Mouse (Mus musculus): ENCODE results near the gene Rfx8. TPM values are rescaled to one million over a fixed set of nuclear protein-coding genes. Genes with fewer than 3 reads are reported as not detected.
A peak's percentile ranks its signal among the peaks of the same experiment; 100 is the strongest.

The Rfx8 gene
- 0.15 and 0.39 TPM in 2 replicates for polyA plus RNA-seq (2014; fragmentation: Nextera tagmentation; extraction: Ambion mirVana)

DNA sequence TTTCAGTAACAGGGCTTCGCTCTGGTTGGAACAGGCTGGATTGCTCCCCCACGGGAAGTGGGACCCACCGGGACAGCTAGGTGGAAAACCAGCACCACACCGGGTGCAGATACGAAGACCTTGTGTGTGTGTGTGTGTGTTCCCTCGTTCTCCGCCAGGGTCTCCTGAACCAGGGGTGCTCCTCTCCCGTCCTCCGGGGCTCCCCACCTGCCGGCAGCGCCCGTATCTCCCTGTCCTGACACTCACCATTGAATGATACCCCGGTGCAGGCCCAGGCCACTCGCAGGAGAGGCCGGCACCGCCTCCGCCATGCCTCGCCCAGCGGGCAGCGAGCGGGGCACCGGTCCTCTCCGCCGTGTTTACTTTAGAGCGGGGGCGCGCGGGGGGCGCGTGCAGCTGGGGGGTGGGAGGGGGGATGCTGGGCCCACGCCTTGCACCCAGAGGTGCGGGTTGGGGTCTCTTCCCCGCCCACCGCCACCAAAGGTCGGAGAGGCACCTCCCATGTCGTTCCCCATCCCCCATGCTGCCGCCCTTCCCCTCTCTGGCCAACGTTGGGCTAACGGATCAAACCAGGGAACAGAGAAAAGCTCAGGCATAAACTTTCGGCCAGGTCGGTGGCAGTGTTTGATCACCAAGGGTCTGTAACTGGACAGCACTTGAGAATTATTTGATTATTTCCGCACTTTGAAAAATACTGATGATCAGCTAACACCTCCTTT, at the start of gene Rfx8:
Gene Rfx8 (minus strand): TSS at position 366 of the 719 bp plus-strand sequence.
- no peaks in the 10 kb centered on the region for H3K36me3 ChIP-seq (ENCODE audit: control insufficient read depth, insufficient read depth, low read length)
- H3K27me3 ChIP-seq (ENCODE audit: control insufficient read depth, insufficient read depth, low read length), result no peaks in the 10 kb centered on the region; the same call in 1 of the 2 replicates
- peaks cover 3% of the 10 kb centered on the region; the same call in 1 of the 2 replicates for H3K4me1 ChIP-seq (ENCODE audit: control insufficient read depth, insufficient read depth, low read length)
- peak within 1 kb of the TSS; percentile 78 for H3K4me2 ChIP-seq
- H3K4me3 ChIP-seq (ENCODE audit: low read depth, low read length), result peak within 1 kb of the TSS; percentile 53
- DNase-seq (ENCODE audit: low spot score, missing footprints), result peak; percentile 95
- peak within 1 kb of the TSS; percentile 81 for H3K9ac ChIP-seq (ENCODE audit: low read length)
- H3K9me3 ChIP-seq (ENCODE audit: control insufficient read depth, low read length), result no peaks in the 10 kb centered on the region
- WGBS, result 2% methylated on average over 41 of the region's 42 CpGs
- no peak within 1 kb of the TSS for H3K27ac ChIP-seq (ENCODE audit: low read depth, low read length)
- peak; percentile 81 for ATAC-seq (ENCODE audit: low FRiP score)

DNA sequence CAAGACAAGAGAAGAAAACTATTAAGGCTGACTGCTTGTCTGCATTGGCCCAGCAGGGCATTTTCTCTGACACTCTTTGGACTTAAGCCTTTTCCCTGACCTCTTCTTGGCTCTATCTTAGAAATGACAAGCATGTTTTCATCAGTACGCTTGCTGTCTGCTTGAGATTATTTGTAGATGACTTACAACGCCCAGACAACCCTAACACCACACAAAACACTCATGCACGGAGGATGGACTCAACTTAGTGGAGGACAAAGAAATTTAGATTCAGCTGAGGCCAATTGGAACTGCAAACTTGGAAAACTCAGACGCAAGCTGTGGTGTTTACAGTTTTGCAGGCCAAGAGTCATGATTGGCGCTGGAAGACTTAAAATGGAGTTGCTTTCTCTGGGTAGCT, 49.6 kb upstream of the Rfx8 start:
- no peaks in the 10 kb centered on the region for H3K36me3 ChIP-seq (ENCODE audit: control insufficient read depth, insufficient read depth, low read length)
- no peaks in the 10 kb centered on the region for H3K27me3 ChIP-seq (ENCODE audit: control insufficient read depth, insufficient read depth, low read length)
- H3K27ac ChIP-seq (ENCODE audit: low read depth, low read length), result no peak overlapping the region
- DNase-seq (ENCODE audit: low spot score, missing footprints), result no peak
- ATAC-seq (ENCODE audit: low FRiP score), result no peak
- no peak overlapping the region for H3K4me3 ChIP-seq (ENCODE audit: low read depth, low read length)
- no peak overlapping the region for H3K4me2 ChIP-seq
- 0 out of 2 replicates have a peak, but pooled peaks cover 3% of the 10 kb centered on the region for H3K4me1 ChIP-seq (ENCODE audit: control insufficient read depth, insufficient read depth, low read length)
- no peak overlapping the region for H3K9ac ChIP-seq (ENCODE audit: low read length)
- no peaks in the 10 kb centered on the region for H3K9me3 ChIP-seq (ENCODE audit: control insufficient read depth, low read length)
- WGBS, result 80% methylated on average over 5 of the region's 5 CpGs

DNA sequence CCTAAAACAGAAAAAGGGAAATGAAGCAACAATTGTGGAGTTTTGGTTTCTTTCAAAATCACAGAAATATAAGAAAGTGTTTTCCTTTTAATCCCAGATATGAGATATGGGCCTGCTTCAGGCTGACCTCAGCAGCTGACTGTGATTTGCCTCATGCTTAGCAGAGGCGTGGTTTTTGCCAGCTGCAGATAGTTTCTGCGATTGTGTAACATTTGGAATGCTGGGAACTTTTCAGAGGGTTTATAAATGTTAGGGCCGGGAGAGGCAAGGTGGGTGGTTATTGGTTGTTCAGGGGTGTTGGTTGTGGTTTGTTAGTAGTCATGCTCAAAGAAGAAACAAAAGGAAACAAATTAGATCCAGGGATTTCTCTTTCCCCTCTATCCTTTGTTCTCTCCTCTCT, 47.2 kb upstream of the Rfx8 start:
- Histone ChIP-seq H3K27ac (ENCODE audit: low read depth, low read length) (no peak overlapping the region), H3K9ac (ENCODE audit: low read length) (no peak overlapping the region), H3K27me3 (ENCODE audit: control insufficient read depth, insufficient read depth, low read length) (no peaks in the 10 kb centered on the region), H3K9me3 (ENCODE audit: control insufficient read depth, low read length) (no peaks in the 10 kb centered on the region), H3K4me3 (ENCODE audit: low read depth, low read length) (no peak overlapping the region), H3K4me2 (no peak overlapping the region), H3K4me1 (ENCODE audit: control insufficient read depth, insufficient read depth, low read length) (0 out of 2 replicates have a peak, but pooled peaks cover 3% of the 10 kb centered on the region), H3K36me3 (ENCODE audit: control insufficient read depth, insufficient read depth, low read length) (no peaks in the 10 kb centered on the region)
- 78% methylated on average over 3 of the region's 3 CpGs for WGBS
- ATAC-seq (ENCODE audit: low FRiP score) (no peak), DNase-seq (ENCODE audit: low spot score, missing footprints) (no peak)

DNA sequence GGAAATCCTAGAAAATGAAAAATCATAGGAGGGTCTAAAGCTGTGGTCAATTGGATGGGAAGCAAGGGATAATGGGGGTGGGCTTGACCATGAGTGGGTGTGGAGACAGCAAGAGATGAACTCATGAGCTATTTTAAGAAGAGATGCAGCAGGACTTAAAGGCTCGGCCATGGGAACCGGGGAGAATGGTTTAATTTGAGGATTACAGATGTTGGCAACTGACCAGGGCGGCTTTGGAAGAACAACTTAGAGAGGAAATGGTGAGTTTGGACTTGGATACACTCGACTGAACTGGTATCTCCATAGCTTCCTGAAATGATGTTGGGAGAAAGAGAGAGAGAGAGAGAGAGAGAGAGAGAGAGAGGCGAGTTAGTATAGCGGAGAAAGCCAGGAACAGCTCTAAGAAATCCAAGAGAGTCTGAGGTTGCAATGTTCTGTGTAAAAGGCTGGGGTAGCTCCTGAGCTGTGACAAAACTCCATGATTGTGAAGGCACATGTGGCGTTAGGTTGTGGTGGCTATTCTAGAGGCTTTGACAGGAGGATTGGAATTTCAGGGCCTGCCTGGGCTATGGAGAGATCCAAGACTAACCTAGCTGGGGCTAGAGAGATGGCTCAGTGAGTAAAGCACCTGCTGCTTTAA, 45.2 kb upstream of the Rfx8 start:
- H3K9me3 ChIP-seq (ENCODE audit: control insufficient read depth, low read length), result no peaks in the 10 kb centered on the region
- H3K4me2 ChIP-seq, result no peak overlapping the region
- H3K4me3 ChIP-seq (ENCODE audit: low read depth, low read length), result no peak overlapping the region
- H3K27ac ChIP-seq (ENCODE audit: low read depth, low read length), result no peak overlapping the region
- 86% methylated on average over 7 of the region's 7 CpGs for WGBS
- H3K27me3 ChIP-seq (ENCODE audit: control insufficient read depth, insufficient read depth, low read length), result no peaks in the 10 kb centered on the region
- no peak for ATAC-seq (ENCODE audit: low FRiP score)
- H3K36me3 ChIP-seq (ENCODE audit: control insufficient read depth, insufficient read depth, low read length), result no peaks in the 10 kb centered on the region
- no peak overlapping the region for H3K9ac ChIP-seq (ENCODE audit: low read length)
- no peak for DNase-seq (ENCODE audit: low spot score, missing footprints)
- peaks cover 7% of the 10 kb centered on the region for H3K4me1 ChIP-seq (ENCODE audit: control insufficient read depth, insufficient read depth, low read length)

DNA sequence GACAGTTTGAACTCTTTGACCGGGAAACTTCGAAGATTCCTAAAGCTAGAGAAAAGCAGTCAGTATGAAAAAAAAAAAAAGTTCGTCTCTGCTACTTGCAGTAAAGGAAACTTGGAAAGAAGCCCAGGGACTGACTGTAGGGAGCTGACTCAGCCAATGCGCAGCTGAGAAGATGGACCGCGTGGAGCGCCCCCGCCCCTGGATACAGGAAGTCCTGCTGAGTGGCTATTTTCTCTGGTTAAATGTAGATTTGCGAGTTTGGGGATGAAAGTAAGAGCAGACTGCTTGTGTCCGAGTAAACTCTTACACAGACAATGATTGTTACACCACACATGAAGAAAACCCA, 41.2 kb upstream of the Rfx8 start:
- no peaks in the 10 kb centered on the region for H3K27me3 ChIP-seq (ENCODE audit: control insufficient read depth, insufficient read depth, low read length)
- H3K4me2 ChIP-seq, result peak overlapping the region; percentile 33
- H3K4me1 ChIP-seq (ENCODE audit: control insufficient read depth, insufficient read depth, low read length), result peaks cover 7% of the 10 kb centered on the region
- H3K9me3 ChIP-seq (ENCODE audit: control insufficient read depth, low read length), result no peaks in the 10 kb centered on the region
- H3K27ac ChIP-seq (ENCODE audit: low read depth, low read length), result no peak overlapping the region
- ATAC-seq (ENCODE audit: low FRiP score) (no peak), DNase-seq (ENCODE audit: low spot score, missing footprints) (no peak)
- whole genome bisulfite sequencing, result 6% methylated on average over 10 of the region's 10 CpGs
- no peak overlapping the region for H3K4me3 ChIP-seq (ENCODE audit: low read depth, low read length)
- no peaks in the 10 kb centered on the region for H3K36me3 ChIP-seq (ENCODE audit: control insufficient read depth, insufficient read depth, low read length)
- H3K9ac ChIP-seq (ENCODE audit: low read length), result no peak overlapping the region

DNA sequence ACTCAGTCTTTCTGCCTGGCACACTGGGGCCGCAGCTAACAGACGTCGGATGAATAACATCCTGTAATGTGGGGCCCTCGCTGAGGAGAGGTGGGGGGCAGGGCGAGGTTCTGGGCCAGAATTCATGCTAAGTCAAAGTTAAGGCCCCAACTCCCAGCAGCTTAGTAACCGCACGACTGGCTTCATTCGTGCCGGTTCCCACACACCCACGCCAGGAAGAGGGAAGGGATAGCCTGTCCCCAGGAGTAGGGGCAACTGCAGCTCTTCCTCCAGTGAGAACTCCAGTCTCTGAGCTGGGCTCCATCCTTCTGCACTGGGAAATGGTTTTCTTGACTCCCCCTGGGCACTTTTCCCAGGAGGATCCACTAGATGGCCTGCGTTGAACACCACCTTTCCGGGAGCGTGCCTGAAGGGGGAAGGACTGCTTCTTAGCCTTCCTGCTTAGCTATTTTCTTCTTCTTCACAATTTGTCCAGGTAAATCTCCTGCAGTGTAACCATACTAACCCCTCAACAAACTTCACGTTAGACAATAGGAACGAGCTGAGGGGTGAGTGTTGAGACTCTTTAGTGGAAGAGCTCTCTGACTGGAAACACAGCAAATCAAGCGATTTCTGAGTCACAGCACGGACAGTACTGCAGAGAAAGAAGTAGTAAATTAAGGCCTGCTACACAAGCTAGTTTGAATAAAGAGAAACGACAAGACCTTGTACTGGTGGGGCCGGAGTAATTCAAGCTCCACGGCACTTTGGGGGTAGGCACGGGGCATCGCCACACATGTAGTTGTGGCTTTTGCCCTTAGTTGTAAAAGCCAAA, 40.6 kb upstream of the Rfx8 start:
- H3K4me1 ChIP-seq (ENCODE audit: control insufficient read depth, insufficient read depth, low read length), result peaks cover 7% of the 10 kb centered on the region
- H3K4me3 ChIP-seq (ENCODE audit: low read depth, low read length), result no peak overlapping the region
- no peaks in the 10 kb centered on the region for H3K27me3 ChIP-seq (ENCODE audit: control insufficient read depth, insufficient read depth, low read length)
- no peak overlapping the region for H3K27ac ChIP-seq (ENCODE audit: low read depth, low read length)
- 10% methylated on average over 22 of the region's 22 CpGs for WGBS
- DNase-seq (ENCODE audit: low spot score, missing footprints), result peak; percentile 93
- no peaks in the 10 kb centered on the region for H3K9me3 ChIP-seq (ENCODE audit: control insufficient read depth, low read length)
- no peak overlapping the region for H3K9ac ChIP-seq (ENCODE audit: low read length)
- H3K4me2 ChIP-seq, result peak overlapping the region; percentile 33
- ATAC-seq (ENCODE audit: low FRiP score), result peak; percentile 55; the same call in 1 of the 2 replicates
- no peaks in the 10 kb centered on the region for H3K36me3 ChIP-seq (ENCODE audit: control insufficient read depth, insufficient read depth, low read length)

DNA sequence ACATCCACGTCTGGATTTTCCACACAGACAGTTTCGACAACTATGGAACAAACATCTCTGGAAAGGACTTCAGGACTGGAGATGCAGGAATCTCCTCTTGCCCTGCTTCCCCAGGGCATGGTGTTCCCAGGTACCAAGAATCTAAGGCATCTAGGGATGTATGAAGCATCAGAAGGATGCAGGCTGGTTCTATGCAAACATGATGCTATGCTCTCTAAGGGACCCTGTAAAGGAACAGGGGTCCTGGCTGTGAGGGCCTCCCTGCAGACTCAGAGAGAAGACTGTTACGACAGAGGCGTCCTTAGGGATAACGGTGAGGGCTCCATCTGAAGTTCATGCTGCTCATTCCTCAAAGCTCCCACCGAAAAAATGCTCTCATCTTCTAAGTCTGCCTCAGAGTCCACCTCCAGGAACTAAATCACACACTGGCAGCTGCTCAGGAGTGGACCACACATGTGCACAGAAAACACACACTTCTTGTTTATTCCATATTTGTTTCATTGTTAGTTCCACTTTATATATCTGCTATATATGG, 39.5 kb upstream of the Rfx8 start:
- 79% methylated on average over 6 of the region's 6 CpGs for WGBS
- no peaks in the 10 kb centered on the region for H3K9me3 ChIP-seq (ENCODE audit: control insufficient read depth, low read length)

DNA sequence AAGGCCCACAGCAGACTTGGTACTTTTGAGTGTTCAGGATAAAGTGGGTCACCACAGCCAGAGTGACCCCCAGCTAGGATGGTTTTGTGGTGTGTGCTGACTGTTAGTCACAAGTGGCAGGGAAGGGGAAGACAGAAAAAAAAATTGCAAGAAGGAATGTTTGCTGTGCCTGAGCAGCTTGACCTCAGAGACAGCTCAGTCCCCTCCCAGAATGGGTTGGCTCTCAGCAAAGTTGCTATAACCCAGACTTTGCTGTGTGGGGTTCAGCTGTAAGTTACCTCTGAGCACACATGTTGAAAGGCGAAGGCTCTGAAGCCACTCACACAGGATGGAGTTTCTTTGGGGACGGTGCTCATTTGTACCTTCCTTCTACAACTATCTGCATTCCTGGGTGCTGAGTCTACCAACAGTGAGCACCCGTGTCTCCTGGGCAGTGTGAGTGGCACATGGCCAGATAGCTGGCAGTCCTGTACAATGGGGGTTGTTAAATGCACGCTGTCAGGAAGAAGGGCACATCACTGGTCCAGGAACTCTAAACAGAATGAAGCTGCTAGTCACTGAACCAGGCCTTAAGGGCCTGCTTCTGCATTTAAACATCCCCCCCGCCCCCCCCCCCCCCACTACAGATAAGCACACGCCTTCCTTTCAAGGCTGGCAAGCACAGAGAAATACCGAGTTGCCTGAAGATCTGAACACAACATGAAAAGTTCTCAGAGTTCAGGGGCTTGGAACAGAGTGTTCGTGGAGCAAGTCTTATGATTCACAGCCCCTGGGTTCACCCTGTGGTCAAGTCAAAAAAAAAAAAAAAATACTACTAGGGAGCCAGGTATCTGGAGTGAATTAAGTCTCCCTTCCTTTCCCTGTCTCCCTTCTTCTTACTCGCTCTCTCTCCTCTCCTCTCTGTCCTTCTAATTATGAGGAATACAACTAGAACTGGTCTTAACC, 38.7 kb upstream of the Rfx8 start:
- 69% methylated on average over 9 of the region's 9 CpGs for WGBS
- H3K27ac ChIP-seq (ENCODE audit: low read depth, low read length), result no peak overlapping the region
- no peaks in the 10 kb centered on the region for H3K9me3 ChIP-seq (ENCODE audit: control insufficient read depth, low read length)
- no peak overlapping the region for H3K9ac ChIP-seq (ENCODE audit: low read length)
- no peak overlapping the region for H3K4me3 ChIP-seq (ENCODE audit: low read depth, low read length)
- H3K27me3 ChIP-seq (ENCODE audit: control insufficient read depth, insufficient read depth, low read length), result no peaks in the 10 kb centered on the region
- no peaks in the 10 kb centered on the region for H3K36me3 ChIP-seq (ENCODE audit: control insufficient read depth, insufficient read depth, low read length)
- no peak overlapping the region for H3K4me2 ChIP-seq
- DNase-seq (ENCODE audit: low spot score, missing footprints), result no peak
- ATAC-seq (ENCODE audit: low FRiP score), result no peak
- H3K4me1 ChIP-seq (ENCODE audit: control insufficient read depth, insufficient read depth, low read length), result peaks cover 7% of the 10 kb centered on the region

More for the DNA sequence above, 39.5 kb upstream of the Rfx8 start:
- Histone ChIP-seq H3K27me3 (ENCODE audit: control insufficient read depth, insufficient read depth, low read length) (no peaks in the 10 kb centered on the region), H3K4me3 (ENCODE audit: low read depth, low read length) (no peak overlapping the region), H3K27ac (ENCODE audit: low read depth, low read length) (no peak overlapping the region), H3K4me2 (no peak overlapping the region), H3K9ac (ENCODE audit: low read length) (no peak overlapping the region), H3K4me1 (ENCODE audit: control insufficient read depth, insufficient read depth, low read length) (peaks cover 7% of the 10 kb centered on the region), H3K36me3 (ENCODE audit: control insufficient read depth, insufficient read depth, low read length) (no peaks in the 10 kb centered on the region)
- ATAC-seq (ENCODE audit: low FRiP score), result no peak
- DNase-seq (ENCODE audit: low spot score, missing footprints), result no peak

All from midbrain, embryonic 11.5 days (tissue).